In the genomic region with DNA sequence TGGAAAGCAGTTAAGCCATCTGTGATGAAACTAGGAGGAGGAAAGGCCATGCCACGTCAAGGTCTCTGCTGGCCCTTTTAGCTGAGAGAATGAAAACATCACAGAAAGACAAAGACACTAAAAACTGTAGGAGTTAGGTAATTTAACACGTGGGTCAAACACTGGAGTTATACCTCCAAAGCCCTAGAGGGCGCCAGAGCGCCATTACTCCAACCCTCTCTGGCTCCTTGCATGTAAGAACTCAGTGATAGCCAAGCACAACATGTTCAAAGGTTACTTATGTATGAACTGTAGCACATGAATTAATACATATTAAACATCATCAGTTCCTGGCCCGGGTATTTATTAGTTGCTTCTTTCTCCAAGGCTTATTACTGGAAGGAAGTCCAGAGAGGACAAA, we compare ENCODE assay signal across 10 mouse cellular contexts. TPM values are rescaled to one million over a fixed set of nuclear protein-coding genes. Genes with fewer than 3 reads are reported as not detected.
DNase-seq lines count a peak whose midpoint lies in the region; ATAC-seq and TF ChIP-seq lines count a peak whose summit lies in the region.
"Had no signal": no experiment of that assay in that cellular context is flagged by ENCODE, and none has a peak within 500 bp of the region (broad histone marks: within the 10 kb centered on the region; RNA-seq: fewer than 3 reads in every experiment).

No protein-coding gene starts in this region.

- H3K36me3 ChIP-seq in hindbrain, embryonic 11.5 days (ENCODE audit: control insufficient read depth, insufficient read depth, low read length): no peaks in the 10 kb centered on the region
- H3K36me3 ChIP-seq in hindbrain, embryonic 16.5 days (ENCODE audit: control insufficient read depth, insufficient read depth, low read length): no peaks in the 10 kb centered on the region
- no peaks in the 10 kb centered on the region for H3K36me3 ChIP-seq in liver, embryonic 14.5 days (replicated peaks; ENCODE audit: control insufficient read depth, insufficient read depth, low read depth)
- H3K36me3 ChIP-seq: midbrain, embryonic 12.5 days had no signal

- no peak for TF ChIP-seq POLR2A in cerebellum, adult 2 months (IDR thresholded peaks at IDR 0.05; ENCODE audit: borderline replicate concordance, insufficient read depth, low read length)

- no peaks in the 10 kb centered on the region for H3K9me3 ChIP-seq in hindbrain, embryonic 11.5 days (ENCODE audit: control insufficient read depth, low read length)
- H3K9me3 ChIP-seq in hindbrain, embryonic 16.5 days (ENCODE audit: control insufficient read depth, low read length): no peaks in the 10 kb centered on the region
- H3K9me3 ChIP-seq in liver, embryonic 14.5 days (ENCODE audit: control insufficient read depth, low read length): no peaks in the 10 kb centered on the region
- H3K9me3 ChIP-seq: embryonic facial prominence, embryonic 15.5 days; midbrain, embryonic 12.5 days had no signal

- WGBS in hindbrain, embryonic 11.5 days: 52% methylated on average over 5 of the region's 5 CpGs
- WGBS in hindbrain, embryonic 16.5 days: 51% methylated on average over 5 of the region's 5 CpGs
- WGBS in liver, embryonic 14.5 days (ENCODE audit: insufficient replicate concordance): 30% methylated on average over 5 of the region's 5 CpGs
- WGBS in cerebellum, adult 2 months: 56% methylated on average over 5 of the region's 5 CpGs

- H3K4me3 ChIP-seq in hindbrain, embryonic 11.5 days (ENCODE audit: low read depth, low read length): no peak overlapping the region
- H3K4me3 ChIP-seq in hindbrain, embryonic 16.5 days (ENCODE audit: low read length): no peak overlapping the region
- no peak overlapping the region for H3K4me3 ChIP-seq in liver, embryonic 14.5 days (ENCODE audit: insufficient read depth in 1 of 2, low read depth in 2 of 2, low read length in 2 of 2)
- H3K4me3 ChIP-seq in cerebellum, adult 2 months (replicated peaks; ENCODE audit: insufficient read depth, low read depth, low read length): no peak overlapping the region
- H3K4me3 ChIP-seq: embryonic facial prominence, embryonic 15.5 days; midbrain, embryonic 12.5 days had no signal

- ATAC-seq in hindbrain, embryonic 11.5 days (ENCODE audit: low FRiP score): no peak
- no peak for ATAC-seq in hindbrain, embryonic 16.5 days
- ATAC-seq in common myeloid progenitor, adult 5-6 weeks (replicated peaks; ENCODE audit: low read depth, poor library complexity, severe bottlenecking): peak; percentile 62
- no peak for ATAC-seq in liver, embryonic 14.5 days (ENCODE audit: insufficient read depth)

- H3K9ac ChIP-seq in hindbrain, embryonic 11.5 days (ENCODE audit: low read depth, low read length): no peak overlapping the region
- no peak overlapping the region for H3K9ac ChIP-seq in hindbrain, embryonic 16.5 days (ENCODE audit: low read depth, low read length)
- no peak overlapping the region for H3K9ac ChIP-seq in liver, embryonic 14.5 days (replicated peaks)
- H3K9ac ChIP-seq: embryonic facial prominence, embryonic 15.5 days; midbrain, embryonic 12.5 days had no signal

- H3K27me3 ChIP-seq in hindbrain, embryonic 11.5 days (ENCODE audit: control insufficient read depth, insufficient read depth, low read length): no peaks in the 10 kb centered on the region
- no peaks in the 10 kb centered on the region for H3K27me3 ChIP-seq in hindbrain, embryonic 16.5 days (replicated peaks; ENCODE audit: control insufficient read depth, insufficient read depth, low read length)
- no peaks in the 10 kb centered on the region for H3K27me3 ChIP-seq in liver, embryonic 14.5 days (ENCODE audit: control insufficient read depth, insufficient read depth, low read length)
- H3K27me3 ChIP-seq in cerebellum, adult 2 months (ENCODE audit: control insufficient read depth, insufficient read depth, low read length): no peaks in the 10 kb centered on the region; the same call in 1 of the 2 replicates
- H3K27me3 ChIP-seq: embryonic facial prominence, embryonic 15.5 days; midbrain, embryonic 12.5 days had no signal

- no peak for TF ChIP-seq EP300 in liver, embryonic 14.5 days (IDR thresholded peaks at IDR 0.05; ENCODE audit: low read depth)

- peaks cover 6% of the 10 kb centered on the region; the same call in 1 of the 2 replicates for H3K4me1 ChIP-seq in hindbrain, embryonic 11.5 days (replicated peaks; ENCODE audit: control insufficient read depth, insufficient read depth, low read length)
- peaks cover 6% of the 10 kb centered on the region for H3K4me1 ChIP-seq in hindbrain, embryonic 16.5 days (ENCODE audit: control insufficient read depth, insufficient read depth, low read depth, low read length)
- H3K4me1 ChIP-seq in liver, embryonic 14.5 days (replicated peaks; ENCODE audit: control insufficient read depth in 2 of 2, insufficient read depth in 2 of 2, low read length in 1 of 2): peaks cover 2 to 8% of the 10 kb centered on the region in 2 experiments; a peak in 3 of 4 replicates
- H3K4me1 ChIP-seq in cerebellum, adult 2 months (ENCODE audit: control insufficient read depth, insufficient read depth, low read length): no peaks in the 10 kb centered on the region

- no peak overlapping the region for H3K27ac ChIP-seq in hindbrain, embryonic 11.5 days (ENCODE audit: low read depth, low read length)
- H3K27ac ChIP-seq in hindbrain, embryonic 16.5 days (ENCODE audit: low read depth, low read length): no peak overlapping the region
- no peak overlapping the region for H3K27ac ChIP-seq in liver, embryonic 14.5 days
- H3K27ac ChIP-seq in cerebellum, adult 2 months (ENCODE audit: insufficient read depth, low read length): no peak overlapping the region
- H3K27ac ChIP-seq: embryonic facial prominence, embryonic 15.5 days; midbrain, embryonic 12.5 days had no signal

- no peak overlapping the region for H3K4me2 ChIP-seq in hindbrain, embryonic 11.5 days (replicated peaks; ENCODE audit: low read depth, low read length)
- H3K4me2 ChIP-seq in hindbrain, embryonic 16.5 days (ENCODE audit: low read length): no peak overlapping the region
- no peak overlapping the region for H3K4me2 ChIP-seq in liver, embryonic 14.5 days (ENCODE audit: low read depth)
- H3K4me2 ChIP-seq: embryonic facial prominence, embryonic 15.5 days; midbrain, embryonic 12.5 days had no signal

- peak; percentile 72 for TF ChIP-seq CTCF in liver, embryonic 14.5 days (IDR thresholded peaks at IDR 0.05; ENCODE audit: low read depth)
- no peak for TF ChIP-seq CTCF in cerebellum, adult 2 months (IDR thresholded peaks at IDR 0.05; ENCODE audit: borderline replicate concordance, insufficient read depth, low read depth, low read length)

- DNase-seq in hindbrain, embryonic 11.5 days (ENCODE audit: low spot score): peak; percentile 60
- DNase-seq in ES-CJ7 (ENCODE audit: low read depth, low spot score): peak; percentile 89
- peak; percentile 42 to 59 (median 49) for DNase-seq in liver, embryonic 14.5 days (ENCODE audit: low read depth in 3 of 3, low spot score in 3 of 3)
- peak; percentile 42 to 57 for DNase-seq in spleen, postnatal 14 days (ENCODE audit: low spot score in 2 of 2)
- DNase-seq in cerebellum, adult 2 months: no peak
- no peak for DNase-seq in layer of hippocampus, adult 11-12 months (ENCODE audit: low spot score)

RNA-seq across cellular contexts. Expression of a gene that starts 58.8 kb away (rescaled TPM):
- 1.0 TPM in 1 of 2 replicates, not detected in the other for polyA plus RNA-seq in hindbrain, embryonic 11.5 days (2014; fragmentation: Nextera tagmentation; extraction: Ambion mirVana)
- 0.62 and 1.1 TPM in 2 replicates for polyA plus RNA-seq in hindbrain, embryonic 16.5 days (2015; fragmentation: Nextera tagmentation; extraction: Ambion mirVana)
- total RNA-seq in common myeloid progenitor, adult 5-6 weeks (2017): 1.1 TPM in 1 of 2 replicates, not detected in the other
- polyA plus RNA-seq in liver, embryonic 14.5 days (2012; rRNA removed): not detected in 2 replicates
- 2.3 and 3.1 TPM in 2 replicates for polyA plus RNA-seq in liver, embryonic 14.5 days (2014; fragmentation: Nextera tagmentation; extraction: Ambion mirVana)
- polyA plus RNA-seq in cerebellum, adult 2 months (2012; rRNA removed): not detected in 2 replicates

RNA-seq across cellular contexts. Expression of a gene that starts 59.3 kb away (rescaled TPM):
- 110 TPM in 2 replicates for polyA plus RNA-seq in hindbrain, embryonic 11.5 days (2014; fragmentation: Nextera tagmentation; extraction: Ambion mirVana)
- 64.2 and 66.1 TPM in 2 replicates for polyA plus RNA-seq in hindbrain, embryonic 16.5 days (2015; fragmentation: Nextera tagmentation; extraction: Ambion mirVana)
- 98.9 and 99.8 TPM in 2 replicates for total RNA-seq in common myeloid progenitor, adult 5-6 weeks (2017)
- polyA plus RNA-seq in liver, embryonic 14.5 days (2012; rRNA removed): 33.8 and 35.2 TPM in 2 replicates
- 58.4 and 60.9 TPM in 2 replicates for polyA plus RNA-seq in liver, embryonic 14.5 days (2014; fragmentation: Nextera tagmentation; extraction: Ambion mirVana)
- polyA plus RNA-seq in cerebellum, adult 2 months (2012; rRNA removed): 89.1 and 91.2 TPM in 2 replicates

Comparison
In these comparisons a context has a peak if more than half of its experiments do, and no peak if none do; other contexts are left out.
1. DNase-seq: peak in hindbrain, embryonic 11.5 days (single experiment), ES-CJ7 (single experiment), liver, embryonic 14.5 days (3 of 3) and spleen, postnatal 14 days (2 of 2); none in cerebellum, adult 2 months (0 of 2) and layer of hippocampus, adult 11-12 months (single experiment).